Mouse (Mus musculus) stomach, postnatal 0 days (tissue): ENCODE results near the gene Nos1.

Source experiments
- CTCF ChIP-seq: IDR thresholded peaks from 2 replicates; pipeline ENCODE4 v1.5.1; 2016; ENCODE audit warnings: antibody characterized with exemption, low read depth, mild to moderate bottlenecking, moderate library complexity
- EP300 ChIP-seq: optimal IDR thresholded peaks from 2 replicates; pipeline ENCODE3; 2016; ENCODE audit warnings: antibody characterized with exemption

DNA sequence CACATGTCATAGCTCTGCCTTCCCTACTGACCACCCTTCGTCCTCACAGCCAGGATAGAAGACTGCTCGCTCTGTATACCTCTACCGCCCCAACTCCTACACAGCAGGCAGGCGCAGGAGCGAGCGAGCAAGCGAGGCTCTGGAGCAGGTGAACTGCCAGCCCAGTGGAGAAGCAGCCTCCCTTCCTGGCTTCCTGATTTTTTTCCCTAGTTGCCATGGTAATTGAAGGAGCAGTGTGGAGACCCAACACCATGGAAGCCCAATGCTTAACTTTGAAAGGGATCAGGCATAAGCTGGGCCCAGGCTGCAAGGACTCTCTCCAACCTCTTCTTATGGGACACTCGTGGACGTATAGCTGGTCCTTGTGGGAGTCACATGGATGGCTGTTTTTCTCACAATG, 59.4 kb downstream of the Nos1 start:
- TF ChIP-seq CTCF (no peak), EP300 (no peak)
